Mouse (Mus musculus) hindbrain, embryonic 11.5 days (tissue): ENCODE measurements around the gene Btg2. TPM values are rescaled to one million over a fixed set of nuclear protein-coding genes. Genes with fewer than 3 reads are reported as not detected.

Source experiments
- ATAC-seq: fragments of 200-750 bp; cut with Nextera tagmentation; 2 replicates; pipeline ENCODE4 v1.8.0; 2017; ENCODE audit warnings: mild to moderate bottlenecking, moderate TSS enrichment, moderate library complexity; ENCODE audit not compliant: low FRiP score
- DNase-seq: peaks from one replicate; pipeline ENCODE4 v3.0.0-alpha.2; 2015; ENCODE audit warnings: low spot score
- H3K27ac ChIP-seq: fragments of 300-500 bp; sonication (generic); 2 replicates; pipeline ENCODE4 v1.5.1; 2014; ENCODE audit warnings: mild to moderate bottlenecking, low read depth, low read length
- H3K27me3 ChIP-seq: fragments of 300-500 bp; sonication (generic); 2 replicates; pipeline ENCODE4 v1.6.1; 2014; ENCODE audit warnings: mild to moderate bottlenecking, low read length, moderate library complexity, mixed read lengths; ENCODE audit not compliant: control insufficient read depth, insufficient read depth
- H3K36me3 ChIP-seq: fragments of 300-500 bp; sonication (generic); 2 replicates; pipeline ENCODE4 v1.6.1; 2014; ENCODE audit warnings: mild to moderate bottlenecking, low read length, moderate library complexity, mixed read lengths; ENCODE audit not compliant: control insufficient read depth, insufficient read depth
- H3K4me1 ChIP-seq: fragments of 300-500 bp; sonication (generic); replicated peaks from 2 replicates; pipeline ENCODE4 v1.6.1; 2014; ENCODE audit warnings: low read length, mixed read lengths; ENCODE audit not compliant: control insufficient read depth, insufficient read depth
- H3K4me2 ChIP-seq: fragments of 300-500 bp; sonication (generic); replicated peaks from 2 replicates; pipeline ENCODE4 v1.6.1; 2014; ENCODE audit warnings: mild to moderate bottlenecking, low read depth, low read length
- H3K4me3 ChIP-seq: fragments of 300-500 bp; sonication (generic); 2 replicates; pipeline ENCODE4 v1.5.1; 2014; ENCODE audit warnings: low read depth, low read length
- H3K9ac ChIP-seq: fragments of 300-500 bp; sonication (generic); 2 replicates; pipeline ENCODE4 v1.6.1; 2014; ENCODE audit warnings: low read depth, low read length
- H3K9me3 ChIP-seq: fragments of 300-500 bp; sonication (generic); 2 replicates; pipeline ENCODE4 v1.6.1; 2016; ENCODE audit warnings: low read length; ENCODE audit not compliant: control insufficient read depth
- WGBS: fragments of 180-500 bp; shearing (Covaris S2); extraction: QIAGEN DNeasy Blood & Tissue Kit; methylation state at CpG from one replicate; pipeline ENCODE4 v1.1.7; 2014; 5-methylcytosine and 5-hydroxymethylcytosine counted together
- polyA plus RNA-seq: library from polyadenylated mRNA; unstranded; fragments of >200 nt; fragmentation: Nextera tagmentation; extraction: Ambion mirVana; gene quantifications from 2 replicates; pipeline ENCODE4 v1.2.1, GENCODE M21; 2014

Btg2 gene
- polyA plus RNA-seq, 1 experiment from 2014 or later = 107 TPM

DNA sequence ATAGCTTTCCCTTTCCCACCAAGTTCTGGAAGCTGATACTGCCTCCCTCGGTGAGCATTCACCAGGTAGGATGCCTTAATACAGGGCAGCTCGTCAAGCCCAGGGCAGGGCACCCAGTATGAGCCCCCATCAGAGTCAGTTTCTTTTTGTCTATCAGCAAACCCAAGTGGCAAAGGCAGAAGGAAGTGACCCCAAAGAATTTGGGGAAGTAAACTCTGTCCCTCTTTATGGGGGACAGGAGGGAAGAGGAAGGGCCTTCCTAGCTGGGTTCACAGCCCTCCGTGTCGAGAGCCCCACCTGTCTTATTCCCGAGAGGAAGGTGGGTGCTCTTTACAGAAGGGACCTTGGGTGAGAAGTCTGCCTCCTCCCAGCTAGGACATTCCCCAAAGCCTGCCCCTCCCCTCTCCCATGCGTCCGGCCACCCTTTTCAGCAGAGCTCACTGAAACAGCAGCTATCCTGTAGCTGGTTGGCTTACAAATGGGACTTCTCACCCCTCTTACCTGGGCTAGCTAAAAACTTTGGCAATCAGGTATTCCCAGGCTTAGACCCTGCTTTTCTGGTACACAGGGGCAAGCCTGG, 16.2 kb upstream of the Btg2 start:
- peak overlapping the region; percentile 56; the same call in 1 of the 2 replicates for H3K27ac ChIP-seq
- ATAC-seq (no peak), DNase-seq (no peak)
- no peaks in the 10 kb centered on the region for H3K27me3 ChIP-seq
- H3K4me3 ChIP-seq = no peak overlapping the region
- no peaks in the 10 kb centered on the region for H3K9me3 ChIP-seq
- 63% methylated on average over 7 of the region's 7 CpGs for WGBS
- H3K4me1 ChIP-seq = peaks cover 14% of the 10 kb centered on the region
- no peaks in the 10 kb centered on the region for H3K36me3 ChIP-seq
- H3K4me2 ChIP-seq = no peak overlapping the region
- H3K9ac ChIP-seq = no peak overlapping the region

DNA sequence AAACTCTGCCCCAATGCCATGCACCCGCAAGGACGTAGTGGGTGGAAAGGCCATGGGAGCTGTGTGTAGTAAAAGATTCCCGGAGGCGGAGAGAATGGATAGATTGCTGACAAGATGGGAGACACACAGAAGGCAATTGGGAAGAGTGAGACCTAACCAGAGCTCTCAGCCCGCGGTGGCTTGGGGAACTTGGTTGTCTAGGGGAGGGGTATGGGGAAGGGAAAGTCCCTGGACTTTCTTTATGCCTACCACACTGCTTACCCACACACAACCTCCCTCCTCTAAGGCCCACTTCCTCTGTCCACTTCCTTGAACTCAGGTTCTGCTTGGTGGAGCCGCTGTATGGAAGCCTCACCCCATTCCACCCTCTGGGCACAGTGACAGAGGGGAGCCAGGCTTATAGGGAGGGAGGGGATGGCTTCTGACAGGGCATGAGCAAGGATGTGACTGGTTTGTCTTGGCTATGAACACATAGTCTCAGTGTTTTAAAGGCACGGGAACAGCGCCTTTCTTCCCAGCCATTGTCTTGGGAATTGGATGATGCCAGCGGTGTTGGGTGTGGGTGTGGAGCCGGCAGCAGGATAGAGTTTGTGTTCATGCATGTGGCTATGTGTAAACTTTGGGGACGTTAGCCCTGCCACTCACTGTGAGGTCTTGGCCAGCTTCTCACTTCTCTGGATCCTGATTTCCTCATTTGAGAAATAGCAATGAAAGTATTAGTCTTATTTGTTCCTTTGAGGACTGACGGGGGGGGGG, 15.0 kb upstream of the Btg2 start:
- DNase-seq = no peak
- ATAC-seq = no peak
- WGBS = 72% methylated on average over 13 of the region's 13 CpGs
- Histone ChIP-seq H3K27me3 (no peaks in the 10 kb centered on the region), H3K9ac (no peak overlapping the region; the same call in 1 of the 2 replicates), H3K4me1 (peaks cover 9% of the 10 kb centered on the region), H3K36me3 (no peaks in the 10 kb centered on the region), H3K27ac (peak overlapping the region; percentile 74), H3K4me2 (peak overlapping the region; percentile 83), H3K9me3 (no peaks in the 10 kb centered on the region), H3K4me3 (peak overlapping the region; percentile 38; the same call in 1 of the 2 replicates)

DNA sequence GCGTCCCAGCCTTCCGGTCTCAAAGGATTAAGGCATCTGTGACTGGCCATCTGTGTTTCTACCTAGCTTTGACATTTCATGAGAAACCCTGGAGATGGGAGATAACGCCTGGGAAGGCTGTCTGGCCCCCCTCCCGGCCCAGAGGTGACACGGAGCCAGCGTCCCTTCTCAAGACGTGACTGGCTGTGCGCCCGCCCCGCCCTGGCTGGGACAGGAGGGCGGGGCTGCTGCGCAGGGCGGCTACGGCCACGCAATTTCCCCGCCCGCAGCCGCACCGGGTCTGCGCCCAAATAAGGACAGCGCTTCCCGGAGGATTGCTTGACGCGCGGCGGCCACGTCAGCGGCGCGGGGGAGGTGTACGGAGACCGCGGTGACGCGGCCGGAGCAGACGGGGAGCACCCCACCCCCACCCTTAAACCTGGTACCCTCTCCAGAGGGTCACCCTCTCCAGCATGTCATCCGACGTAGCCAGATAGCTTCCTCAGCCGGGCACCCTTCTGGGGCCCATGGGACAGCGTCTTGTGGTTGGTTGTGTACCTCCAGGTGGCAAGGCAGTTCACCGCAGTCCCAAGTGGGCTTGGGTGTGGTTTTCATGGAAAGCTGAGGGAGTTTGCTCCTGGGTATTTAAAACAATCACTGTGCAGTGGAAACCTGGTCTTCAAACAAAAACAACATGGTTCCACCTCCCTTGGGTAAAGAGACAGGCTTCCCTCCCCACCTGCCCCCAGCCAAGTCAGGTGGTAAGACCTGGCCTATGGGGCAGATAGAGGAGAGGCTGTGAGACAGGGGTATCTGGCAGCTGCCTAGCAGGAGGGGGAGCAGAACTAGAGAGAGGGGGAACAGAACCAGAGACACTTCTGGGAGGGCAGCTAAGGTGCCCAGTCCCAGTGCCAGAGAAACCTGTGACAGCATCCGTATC, 14.2 kb upstream of the Btg2 start:
- H3K4me3 ChIP-seq = peak overlapping the region; percentile 38
- H3K27ac ChIP-seq = peak overlapping the region; percentile 74
- 3% methylated on average over 43 of the region's 43 CpGs for WGBS
- H3K36me3 ChIP-seq = no peaks in the 10 kb centered on the region
- H3K4me1 ChIP-seq = peaks cover 5% of the 10 kb centered on the region
- no peaks in the 10 kb centered on the region for H3K9me3 ChIP-seq
- H3K4me2 ChIP-seq = peak overlapping the region; percentile 83
- ATAC-seq (peak; percentile 80), DNase-seq (peak; percentile 87)
- no peaks in the 10 kb centered on the region for H3K27me3 ChIP-seq
- H3K9ac ChIP-seq = peak overlapping the region; percentile 69

DNA sequence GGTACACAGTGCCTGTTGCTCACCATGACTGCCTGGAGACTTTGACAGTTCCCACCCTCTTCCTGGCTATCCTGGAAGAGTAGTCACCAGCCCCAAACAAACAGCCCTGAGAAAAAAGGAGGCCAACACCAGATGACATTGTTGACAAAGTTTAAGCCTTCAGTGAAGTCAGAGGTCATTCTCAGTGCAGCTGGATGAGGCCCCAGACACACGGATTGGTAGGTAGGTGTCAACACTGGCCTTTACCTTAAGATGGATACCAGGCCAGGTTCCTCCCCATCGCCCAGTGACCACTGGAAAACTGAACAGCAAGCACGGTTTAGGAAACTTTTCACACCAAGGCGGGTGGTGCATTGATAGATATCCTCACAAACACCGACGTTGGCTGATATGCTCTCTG, 13.4 kb upstream of the Btg2 start:
- Histone ChIP-seq H3K9ac (peak overlapping the region; percentile 69), H3K36me3 (no peaks in the 10 kb centered on the region), H3K4me2 (peak overlapping the region; percentile 83), H3K27me3 (no peaks in the 10 kb centered on the region), H3K4me1 (peaks cover 5% of the 10 kb centered on the region), H3K4me3 (peak overlapping the region; percentile 38; the same call in 1 of the 2 replicates), H3K9me3 (no peaks in the 10 kb centered on the region), H3K27ac (peak overlapping the region; percentile 74; the same call in 1 of the 2 replicates)
- DNase-seq (no peak), ATAC-seq (no peak)
- 32% methylated on average over 6 of the region's 6 CpGs for WGBS

DNA sequence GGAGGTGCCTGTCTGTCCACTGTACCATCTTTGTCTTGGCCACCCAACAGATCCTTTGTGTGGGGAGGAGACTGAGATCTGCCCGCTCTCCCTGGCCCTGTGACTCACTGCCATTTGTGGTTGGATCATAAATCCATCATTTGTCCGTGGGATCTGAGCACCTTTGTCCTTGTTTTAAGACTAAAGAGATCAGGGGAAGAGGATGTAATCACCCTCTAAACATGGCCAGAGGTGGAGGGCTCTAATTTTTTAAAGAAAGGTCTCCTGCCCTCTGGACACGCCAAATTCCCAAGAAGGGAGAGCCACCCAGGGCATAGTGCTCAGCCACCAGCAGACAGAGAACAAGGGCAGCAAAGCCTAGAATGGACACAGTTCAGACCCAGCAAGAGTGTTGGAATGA, 12.9 kb upstream of the Btg2 start:
- Histone ChIP-seq H3K4me1 (peaks cover 8% of the 10 kb centered on the region), H3K9ac (no peak overlapping the region), H3K36me3 (no peaks in the 10 kb centered on the region), H3K4me3 (no peak overlapping the region), H3K27ac (no peak overlapping the region), H3K4me2 (no peak overlapping the region), H3K9me3 (no peaks in the 10 kb centered on the region), H3K27me3 (no peaks in the 10 kb centered on the region)
- WGBS = 93% methylated on average over 3 of the region's 3 CpGs
- no peak for DNase-seq
- no peak for ATAC-seq

GRCm38 (mm10) chr1:134089074-134089473, 10.2 kb upstream of the Btg2 start:
- Histone ChIP-seq H3K36me3 (no peaks in the 10 kb centered on the region), H3K4me3 (no peak overlapping the region), H3K4me1 (peaks cover 10% of the 10 kb centered on the region), H3K9me3 (no peaks in the 10 kb centered on the region), H3K4me2 (no peak overlapping the region), H3K9ac (no peak overlapping the region), H3K27ac (no peak overlapping the region), H3K27me3 (no peaks in the 10 kb centered on the region)
- no peak for ATAC-seq
- 94% methylated on average over 7 of the region's 7 CpGs for WGBS
- no peak for DNase-seq

GRCm38 (mm10) chr1:134086811-134087398, 8.0 kb upstream of the Btg2 start:
- peaks cover 6% of the 10 kb centered on the region; the same call in 1 of the 2 replicates for H3K4me1 ChIP-seq
- H3K9me3 ChIP-seq = no peaks in the 10 kb centered on the region
- peak overlapping the region; percentile 44; the same call in 1 of the 2 replicates for H3K9ac ChIP-seq
- 52% methylated on average over 16 of the region's 16 CpGs for WGBS
- H3K36me3 ChIP-seq = no peaks in the 10 kb centered on the region
- H3K27me3 ChIP-seq = no peaks in the 10 kb centered on the region
- no peak overlapping the region for H3K4me2 ChIP-seq
- no peak overlapping the region for H3K4me3 ChIP-seq
- peak overlapping the region; percentile 40; the same call in 1 of the 2 replicates for H3K27ac ChIP-seq
- no peak for ATAC-seq
- DNase-seq = no peak

- H3K9me3 ChIP-seq = no peaks in the 10 kb centered on the region
- no peak overlapping the region for H3K4me3 ChIP-seq
- H3K4me2 ChIP-seq = no peak overlapping the region
- no peak overlapping the region for H3K9ac ChIP-seq
- H3K36me3 ChIP-seq = no peaks in the 10 kb centered on the region
- peaks cover 6% of the 10 kb centered on the region; the same call in 1 of the 2 replicates for H3K4me1 ChIP-seq
- ATAC-seq (peak; percentile 35; the same call in 1 of the 2 replicates), DNase-seq (no peak)
- 9% methylated on average over 3 of the region's 3 CpGs for WGBS
- no peaks in the 10 kb centered on the region for H3K27me3 ChIP-seq
- H3K27ac ChIP-seq = no peak overlapping the region
Observed at GRCm38 (mm10) chr1:134086017-134086416, 7.1 kb upstream of the Btg2 start.
